Mouse (Mus musculus): ENCODE results near the gene Ssc5d. TPM values are rescaled to one million over a fixed set of nuclear protein-coding genes. Genes with fewer than 3 reads are reported as not detected.

Gene Ssc5d
- 1.2 TPM for polyA plus RNA-seq (2015; fragmentation: Illumina TruSeq; extraction: RNeasy Lipid Tissue Mini Kit (QIAGEN cat#74804); ENCODE audit: insufficient read depth, low replicate concordance)

GRCm38 (mm10) chr7:4925441-4926381, at the start of gene Ssc5d:
Gene Ssc5d, plus strand, starts transcription at chr7:4925785.

GRCm38 (mm10) chr7:4876753-4877221, 48.8 kb upstream of the Ssc5d start, which contains the start of gene Isoc2a:
Gene Isoc2a, plus strand, starts transcription at chr7:4877153.

GRCm38 (mm10) chr7:4906466-4906950, 19.1 kb upstream of the Ssc5d start, which contains the start of gene Gm36210:
Gene Gm36210, minus strand, starts transcription at chr7:4906516.

GRCm38 (mm10) chr7:4915007-4915665, 10.4 kb upstream of the Ssc5d start, which contains the start of gene Zfp628:
Gene Zfp628, plus strand, starts transcription at chr7:4915217.

GRCm38 (mm10) chr7:4921824-4922482, 3.6 kb upstream of the Ssc5d start, which contains the start of gene Nat14:
Gene Nat14, plus strand, starts transcription at chr7:4922028.

GRCm38 (mm10) chr7:4964272-4964671, 38.7 kb downstream of the Ssc5d start, which contains the start of gene Sbk2:
Gene Sbk2, minus strand, starts transcription at chr7:4964406.

GRCm38 (mm10) chr7:4971068-4971467, 45.5 kb downstream of the Ssc5d start, which contains the start of gene Sbk3:
Gene Sbk3, minus strand, starts transcription at chr7:4971168.

Other genes with a start within 250 kb of the Ssc5d start
- 4.8 TPM for gene Hspbp1, start 240.7 kb upstream of the Ssc5d start, polyA plus RNA-seq (2015; fragmentation: Illumina TruSeq; extraction: RNeasy Lipid Tissue Mini Kit (QIAGEN cat#74804); ENCODE audit: insufficient read depth, low replicate concordance)
- 0.57 TPM for gene Brsk1, start 235.2 kb upstream of the Ssc5d start, polyA plus RNA-seq (2015; fragmentation: Illumina TruSeq; extraction: RNeasy Lipid Tissue Mini Kit (QIAGEN cat#74804); ENCODE audit: insufficient read depth, low replicate concordance)
- 8.1 TPM for gene Tmem150b, start 200.5 kb upstream of the Ssc5d start, polyA plus RNA-seq (2015; fragmentation: Illumina TruSeq; extraction: RNeasy Lipid Tissue Mini Kit (QIAGEN cat#74804); ENCODE audit: insufficient read depth, low replicate concordance)
- gene Kmt5c, start 185.7 kb upstream of the Ssc5d start, polyA plus RNA-seq (2015; fragmentation: Illumina TruSeq; extraction: RNeasy Lipid Tissue Mini Kit (QIAGEN cat#74804); ENCODE audit: insufficient read depth, low replicate concordance): 30.4 TPM
- gene Cox6b2, start 172.7 kb upstream of the Ssc5d start, polyA plus RNA-seq (2015; fragmentation: Illumina TruSeq; extraction: RNeasy Lipid Tissue Mini Kit (QIAGEN cat#74804); ENCODE audit: insufficient read depth, low replicate concordance): 5.1 TPM
- not detected for gene Fam71e2, start 154.5 kb upstream of the Ssc5d start, polyA plus RNA-seq (2015; fragmentation: Illumina TruSeq; extraction: RNeasy Lipid Tissue Mini Kit (QIAGEN cat#74804); ENCODE audit: insufficient read depth, low replicate concordance)
- gene Il11, start 142.9 kb upstream of the Ssc5d start, polyA plus RNA-seq (2015; fragmentation: Illumina TruSeq; extraction: RNeasy Lipid Tissue Mini Kit (QIAGEN cat#74804); ENCODE audit: insufficient read depth, low replicate concordance): 0.11 TPM
- gene Tmem190, start 142.8 kb upstream of the Ssc5d start, polyA plus RNA-seq (2015; fragmentation: Illumina TruSeq; extraction: RNeasy Lipid Tissue Mini Kit (QIAGEN cat#74804); ENCODE audit: insufficient read depth, low replicate concordance): not detected
- 1.6 TPM for gene Tmem238, start 136.1 kb upstream of the Ssc5d start, polyA plus RNA-seq (2015; fragmentation: Illumina TruSeq; extraction: RNeasy Lipid Tissue Mini Kit (QIAGEN cat#74804); ENCODE audit: insufficient read depth, low replicate concordance)
- gene Rpl28, start 132.9 kb upstream of the Ssc5d start, polyA plus RNA-seq (2015; fragmentation: Illumina TruSeq; extraction: RNeasy Lipid Tissue Mini Kit (QIAGEN cat#74804); ENCODE audit: insufficient read depth, low replicate concordance): 457 TPM
- 78.0 TPM for gene Ube2s, start 113.2 kb upstream of the Ssc5d start, polyA plus RNA-seq (2015; fragmentation: Illumina TruSeq; extraction: RNeasy Lipid Tissue Mini Kit (QIAGEN cat#74804); ENCODE audit: insufficient read depth, low replicate concordance)
- gene Shisa7, start 81.1 kb upstream of the Ssc5d start, polyA plus RNA-seq (2015; fragmentation: Illumina TruSeq; extraction: RNeasy Lipid Tissue Mini Kit (QIAGEN cat#74804); ENCODE audit: insufficient read depth, low replicate concordance): 0.07 TPM
- 9.3 TPM for gene Isoc2b, start 55.5 kb upstream of the Ssc5d start, polyA plus RNA-seq (2015; fragmentation: Illumina TruSeq; extraction: RNeasy Lipid Tissue Mini Kit (QIAGEN cat#74804); ENCODE audit: insufficient read depth, low replicate concordance)
- gene Isoc2a, start 48.6 kb upstream of the Ssc5d start, polyA plus RNA-seq (2015; fragmentation: Illumina TruSeq; extraction: RNeasy Lipid Tissue Mini Kit (QIAGEN cat#74804); ENCODE audit: insufficient read depth, low replicate concordance): 4.7 TPM
- gene Gm36210, start 19.3 kb upstream of the Ssc5d start, polyA plus RNA-seq (2015; fragmentation: Illumina TruSeq; extraction: RNeasy Lipid Tissue Mini Kit (QIAGEN cat#74804); ENCODE audit: insufficient read depth, low replicate concordance): not detected
- 1.1 TPM for gene Zfp628, start 10.6 kb upstream of the Ssc5d start, polyA plus RNA-seq (2015; fragmentation: Illumina TruSeq; extraction: RNeasy Lipid Tissue Mini Kit (QIAGEN cat#74804); ENCODE audit: insufficient read depth, low replicate concordance)
- 2.1 TPM for gene Nat14, start 3.8 kb upstream of the Ssc5d start, polyA plus RNA-seq (2015; fragmentation: Illumina TruSeq; extraction: RNeasy Lipid Tissue Mini Kit (QIAGEN cat#74804); ENCODE audit: insufficient read depth, low replicate concordance)
- gene Sbk2, start 38.6 kb downstream of the Ssc5d start, polyA plus RNA-seq (2015; fragmentation: Illumina TruSeq; extraction: RNeasy Lipid Tissue Mini Kit (QIAGEN cat#74804); ENCODE audit: insufficient read depth, low replicate concordance): 0.76 TPM
- not detected for gene Sbk3, start 45.4 kb downstream of the Ssc5d start, polyA plus RNA-seq (2015; fragmentation: Illumina TruSeq; extraction: RNeasy Lipid Tissue Mini Kit (QIAGEN cat#74804); ENCODE audit: insufficient read depth, low replicate concordance)
- gene Zfp579, start 70.4 kb downstream of the Ssc5d start, polyA plus RNA-seq (2015; fragmentation: Illumina TruSeq; extraction: RNeasy Lipid Tissue Mini Kit (QIAGEN cat#74804); ENCODE audit: insufficient read depth, low replicate concordance): 38.0 TPM
- 1.5 TPM for gene Zfp524, start 88.6 kb downstream of the Ssc5d start, polyA plus RNA-seq (2015; fragmentation: Illumina TruSeq; extraction: RNeasy Lipid Tissue Mini Kit (QIAGEN cat#74804); ENCODE audit: insufficient read depth, low replicate concordance)
- gene Fiz1, start 88.9 kb downstream of the Ssc5d start, polyA plus RNA-seq (2015; fragmentation: Illumina TruSeq; extraction: RNeasy Lipid Tissue Mini Kit (QIAGEN cat#74804); ENCODE audit: insufficient read depth, low replicate concordance): 22.3 TPM
- 0.32 TPM for gene Gm44973, start 89.7 kb downstream of the Ssc5d start, polyA plus RNA-seq (2015; fragmentation: Illumina TruSeq; extraction: RNeasy Lipid Tissue Mini Kit (QIAGEN cat#74804); ENCODE audit: insufficient read depth, low replicate concordance)
- gene Zfp865, start 94.6 kb downstream of the Ssc5d start, polyA plus RNA-seq (2015; fragmentation: Illumina TruSeq; extraction: RNeasy Lipid Tissue Mini Kit (QIAGEN cat#74804); ENCODE audit: insufficient read depth, low replicate concordance): 25.1 TPM
- gene Ccdc106, start 94.8 kb downstream of the Ssc5d start, polyA plus RNA-seq (2015; fragmentation: Illumina TruSeq; extraction: RNeasy Lipid Tissue Mini Kit (QIAGEN cat#74804); ENCODE audit: insufficient read depth, low replicate concordance): not detected
- 3.0 TPM for gene 4632433K11Rik, start 108.3 kb downstream of the Ssc5d start, polyA plus RNA-seq (2015; fragmentation: Illumina TruSeq; extraction: RNeasy Lipid Tissue Mini Kit (QIAGEN cat#74804); ENCODE audit: insufficient read depth, low replicate concordance)
- gene Zfp784, start 112.7 kb downstream of the Ssc5d start, polyA plus RNA-seq (2015; fragmentation: Illumina TruSeq; extraction: RNeasy Lipid Tissue Mini Kit (QIAGEN cat#74804); ENCODE audit: insufficient read depth, low replicate concordance): 4.7 TPM
- 2.7 TPM for gene Zfp580, start 125.8 kb downstream of the Ssc5d start, polyA plus RNA-seq (2015; fragmentation: Illumina TruSeq; extraction: RNeasy Lipid Tissue Mini Kit (QIAGEN cat#74804); ENCODE audit: insufficient read depth, low replicate concordance)
- gene U2af2, start 136.4 kb downstream of the Ssc5d start, polyA plus RNA-seq (2015; fragmentation: Illumina TruSeq; extraction: RNeasy Lipid Tissue Mini Kit (QIAGEN cat#74804); ENCODE audit: insufficient read depth, low replicate concordance): 149 TPM
- 42.4 TPM for gene Epn1, start 154.4 kb downstream of the Ssc5d start, polyA plus RNA-seq (2015; fragmentation: Illumina TruSeq; extraction: RNeasy Lipid Tissue Mini Kit (QIAGEN cat#74804); ENCODE audit: insufficient read depth, low replicate concordance)
- gene Rfpl4, start 191.2 kb downstream of the Ssc5d start, polyA plus RNA-seq (2015; fragmentation: Illumina TruSeq; extraction: RNeasy Lipid Tissue Mini Kit (QIAGEN cat#74804); ENCODE audit: insufficient read depth, low replicate concordance): not detected
- gene Rasl2-9, start 200.2 kb downstream of the Ssc5d start, polyA plus RNA-seq (2015; fragmentation: Illumina TruSeq; extraction: RNeasy Lipid Tissue Mini Kit (QIAGEN cat#74804); ENCODE audit: insufficient read depth, low replicate concordance): 1.2 TPM
- gene Vmn1r55, start 223.9 kb downstream of the Ssc5d start, polyA plus RNA-seq (2015; fragmentation: Illumina TruSeq; extraction: RNeasy Lipid Tissue Mini Kit (QIAGEN cat#74804); ENCODE audit: insufficient read depth, low replicate concordance): not detected

Measured in spleen, adult 10 weeks (tissue).